Mouse (Mus musculus) spleen, adult 2 months (tissue): ENCODE data around the gene Ube2l3. TPM values are rescaled to one million over a fixed set of nuclear protein-coding genes. Genes with fewer than 3 reads are reported as not detected.

ENCODE experiments used
- DNase-seq, 2 experiments: peaks; one replicate each; pipeline versions ENCODE4 v3.0.0 to v3.0.0-alpha.2; 2012 to 2021; ENCODE audit warnings: low spot score in 2 of 2, low read depth in 1 of 2
- H3K27ac ChIP-seq: fragments of 200-500 bp; 2 replicates; pipeline ENCODE4 v1.5.1; 2012; ENCODE audit warnings: low read length, inconsistent platforms; ENCODE audit not compliant: insufficient read depth
- H3K27me3 ChIP-seq: fragments of 200-500 bp; 2 replicates; pipeline ENCODE4 v1.6.1; 2012; ENCODE audit warnings: mild to moderate bottlenecking, moderate library complexity, low read length, inconsistent platforms; ENCODE audit not compliant: control insufficient read depth, insufficient read depth
- H3K36me3 ChIP-seq: fragments of 200-500 bp; 2 replicates; pipeline ENCODE4 v1.6.1; 2012; ENCODE audit warnings: mild to moderate bottlenecking, low read length, inconsistent platforms; ENCODE audit not compliant: control insufficient read depth, insufficient read depth
- H3K4me1 ChIP-seq: fragments of 200-500 bp; 2 replicates; pipeline ENCODE4 v1.6.1; 2011; ENCODE audit warnings: inconsistent platforms; ENCODE audit not compliant: control insufficient read depth, insufficient read depth, insufficient read length
- H3K4me3 ChIP-seq: fragments of 200-500 bp; 2 replicates; pipeline ENCODE4 v1.5.1; 2011; ENCODE audit warnings: mild to moderate bottlenecking, inconsistent platforms; ENCODE audit not compliant: insufficient read depth, insufficient read length; ENCODE audit errors: extremely low read depth
- CTCF ChIP-seq: fragments of 200-500 bp; IDR thresholded peaks from 2 replicates; pipeline ENCODE4 v1.5.1; 2011; ENCODE audit warnings: mild to moderate bottlenecking, inconsistent platforms; ENCODE audit not compliant: insufficient read depth, insufficient read length, insufficient replicate concordance; ENCODE audit errors: extremely low read depth
- POLR2A ChIP-seq: fragments of 200-500 bp; IDR thresholded peaks from 2 replicates; pipeline ENCODE4 v1.6.1; 2011; ENCODE audit warnings: low read depth, low read length, inconsistent platforms
- WGBS: fragments of 180-500 bp; shearing (Covaris S2); methylation state at CpG from one replicate; pipeline ENCODE4 v1.1.7; 2018; 5-methylcytosine and 5-hydroxymethylcytosine counted together
- polyA plus RNA-seq: library from polyadenylated mRNA; depleted of rRNA; stranded (reverse); fragments of >200 nt; gene quantifications from 2 replicates; pipeline ENCODE4 v1.2.3, GENCODE M21; 2012

Gene Ube2l3
- polyA plus RNA-seq, 1 experiment, result 28.3 TPM

- Histone ChIP-seq H3K27ac (no peak overlapping the region), H3K36me3 (peaks cover 4% of the 10 kb centered on the region), H3K4me1 (peaks cover 6% of the 10 kb centered on the region), H3K27me3 (no peaks in the 10 kb centered on the region), H3K4me3 (peak overlapping the region; percentile 83; the same call in 1 of the 2 replicates)
- no peak for TF ChIP-seq POLR2A
- no peak for TF ChIP-seq CTCF
- WGBS, result 53% methylated on average over 16 of the region's 16 CpGs
- DNase-seq, result no peak
These were observed 54.4 kb downstream of the Ube2l3 start for GRCm38 (mm10) chr16:17148084-17148483.

GRCm38 (mm10) chr16:17147391-17147929, 55.0 kb downstream of the Ube2l3 start:
- 6% methylated on average over 41 of the region's 41 CpGs for WGBS
- TF ChIP-seq POLR2A (no peak), CTCF (no peak)
- no peaks in the 10 kb centered on the region for H3K27me3 ChIP-seq
- peak overlapping the region; percentile 83 for H3K4me3 ChIP-seq
- H3K27ac ChIP-seq, result no peak overlapping the region
- peaks cover 2% of the 10 kb centered on the region for H3K36me3 ChIP-seq
- peaks cover 6% of the 10 kb centered on the region for H3K4me1 ChIP-seq
- DNase-seq, result no peak

GRCm38 (mm10) chr16:17146772-17147235, 55.6 kb downstream of the Ube2l3 start, which contains the start of gene Ccdc116:
Gene Ccdc116, minus strand, starts transcription at chr16:17147229.
- Histone ChIP-seq H3K4me1 (peaks cover 6% of the 10 kb centered on the region), H3K27ac (no peak within 1 kb of the TSS), H3K36me3 (no peaks in the 10 kb centered on the region), H3K27me3 (no peaks in the 10 kb centered on the region), H3K4me3 (peak within 1 kb of the TSS; percentile 83)
- DNase-seq, result peak; percentile 57 to 65
- under 1% methylated on average over 34 of the region's 34 CpGs for WGBS
- no peak for TF ChIP-seq CTCF
- TF ChIP-seq POLR2A, result no peak

DNA sequence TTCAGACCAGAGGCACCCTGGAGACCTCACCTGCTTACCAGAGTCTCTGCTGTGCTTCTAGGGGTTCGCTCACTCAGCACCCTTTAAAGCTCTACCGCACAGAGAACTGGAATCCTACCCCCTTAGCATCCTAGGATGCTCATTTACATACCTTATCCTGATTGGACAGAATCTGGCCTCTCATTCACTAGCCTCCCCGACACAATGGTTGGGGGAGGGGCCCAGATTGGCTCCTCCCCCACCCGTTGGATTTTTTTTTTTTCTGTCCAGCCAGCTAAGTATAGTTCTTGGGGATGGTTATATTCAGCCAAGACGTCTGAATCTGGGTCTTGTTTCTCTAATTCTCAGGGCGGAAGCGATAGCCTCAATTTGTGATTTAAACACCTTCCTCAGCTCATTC, 58.1 kb downstream of the Ube2l3 start, which contains the start of gene Ydjc:
Ydjc (plus strand) TSS at position 283 of the 400 bp plus-strand sequence.
- peaks cover 6% of the 10 kb centered on the region for H3K4me1 ChIP-seq
- 48% methylated on average over 7 of the region's 7 CpGs for WGBS

DNA sequence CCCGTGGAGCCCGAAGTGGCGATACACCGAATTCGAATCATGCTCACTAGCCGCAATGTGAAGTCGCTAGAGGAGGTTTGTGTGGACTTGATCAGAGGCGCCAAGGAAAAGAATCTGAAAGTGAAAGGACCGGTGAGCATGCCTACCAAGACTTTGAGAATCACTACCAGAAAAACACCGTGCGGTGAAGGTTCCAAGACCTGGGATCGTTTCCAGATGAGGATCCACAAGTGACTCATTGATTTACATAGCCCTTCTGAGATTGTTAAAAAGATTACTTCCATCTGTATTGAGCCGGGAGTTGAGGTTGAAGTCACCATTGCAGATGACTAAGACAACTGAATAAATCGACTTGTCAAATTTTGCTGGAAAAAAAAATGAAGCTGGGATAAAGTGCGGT, 65.1 kb downstream of the Ube2l3 start:
- Histone ChIP-seq H3K4me1 (no peaks in the 10 kb centered on the region), H3K4me3 (no peak overlapping the region), H3K36me3 (no peaks in the 10 kb centered on the region), H3K27ac (no peak overlapping the region), H3K27me3 (no peaks in the 10 kb centered on the region)
- WGBS, result 84% methylated on average over 15 of the region's 15 CpGs
- TF ChIP-seq POLR2A (no peak), CTCF (no peak)
- no peak for DNase-seq

More for the DNA sequence above, 58.1 kb downstream of the Ube2l3 start, which contains the start of gene Ydjc:
- Histone ChIP-seq H3K4me3 (no peak within 1 kb of the TSS), H3K27ac (no peak within 1 kb of the TSS), H3K36me3 (no peaks in the 10 kb centered on the region), H3K27me3 (no peaks in the 10 kb centered on the region)
- no peak for DNase-seq
- TF ChIP-seq POLR2A (no peak), CTCF (no peak)

- no peak for DNase-seq
- TF ChIP-seq CTCF (no peak), POLR2A (no peak)
- 82% methylated on average over 7 of the region's 7 CpGs for WGBS
- peaks cover 6% of the 10 kb centered on the region for H3K4me1 ChIP-seq
- no peak overlapping the region for H3K4me3 ChIP-seq
- no peaks in the 10 kb centered on the region for H3K27me3 ChIP-seq
- H3K27ac ChIP-seq, result no peak overlapping the region
- H3K36me3 ChIP-seq, result no peaks in the 10 kb centered on the region
These were observed 69.6 kb downstream of the Ube2l3 start for GRCm38 (mm10) chr16:17132906-17133200.
